Mouse (Mus musculus) megakaryocyte, embryonic 14.5 days (primary cell): ENCODE measurements around the gene Apc2.

Experiments
- FLI1 ChIP-seq: IDR thresholded peaks from 2 replicates; pipeline ENCODE4 v1.6.1; 2012; ENCODE audit warnings: low read length, inconsistent platforms, mixed read lengths
- GATA1 ChIP-seq: IDR thresholded peaks from 3 replicates; pipeline ENCODE4 v1.6.1; 2012; ENCODE audit warnings: mixed read lengths, low read length, inconsistent platforms, borderline replicate concordance

DNA sequence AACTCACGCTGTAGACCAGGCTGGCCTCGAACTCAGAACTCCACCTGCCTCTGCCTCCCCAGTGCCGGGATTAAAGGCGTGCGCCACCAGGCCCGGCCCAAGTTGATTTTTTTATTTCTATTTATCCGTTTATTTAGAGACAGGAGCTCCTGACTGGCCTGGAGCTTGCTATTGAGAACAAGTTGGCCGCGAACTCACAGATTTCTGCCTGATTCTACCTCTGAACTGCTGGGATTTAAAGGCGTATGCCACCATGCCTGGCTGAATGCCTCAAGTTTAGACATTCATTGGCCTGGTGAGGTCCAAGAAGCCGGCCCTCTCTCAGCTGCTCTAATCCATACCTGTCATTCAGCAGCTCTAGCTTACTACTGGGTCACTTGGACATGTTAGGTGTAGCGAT is 33.6 kb upstream of the Apc2 start:
- TF ChIP-seq GATA1, result no peak
- no peak for TF ChIP-seq FLI1
